Mouse (Mus musculus): ENCODE measurements around the gene Ptprcap.
"Not testable (repeated sequence)": the region's sequence is repeated elsewhere in the genome, so short reads cannot be mapped to it uniquely, and the experiment has no call there.

Ptprcap gene

DNA sequence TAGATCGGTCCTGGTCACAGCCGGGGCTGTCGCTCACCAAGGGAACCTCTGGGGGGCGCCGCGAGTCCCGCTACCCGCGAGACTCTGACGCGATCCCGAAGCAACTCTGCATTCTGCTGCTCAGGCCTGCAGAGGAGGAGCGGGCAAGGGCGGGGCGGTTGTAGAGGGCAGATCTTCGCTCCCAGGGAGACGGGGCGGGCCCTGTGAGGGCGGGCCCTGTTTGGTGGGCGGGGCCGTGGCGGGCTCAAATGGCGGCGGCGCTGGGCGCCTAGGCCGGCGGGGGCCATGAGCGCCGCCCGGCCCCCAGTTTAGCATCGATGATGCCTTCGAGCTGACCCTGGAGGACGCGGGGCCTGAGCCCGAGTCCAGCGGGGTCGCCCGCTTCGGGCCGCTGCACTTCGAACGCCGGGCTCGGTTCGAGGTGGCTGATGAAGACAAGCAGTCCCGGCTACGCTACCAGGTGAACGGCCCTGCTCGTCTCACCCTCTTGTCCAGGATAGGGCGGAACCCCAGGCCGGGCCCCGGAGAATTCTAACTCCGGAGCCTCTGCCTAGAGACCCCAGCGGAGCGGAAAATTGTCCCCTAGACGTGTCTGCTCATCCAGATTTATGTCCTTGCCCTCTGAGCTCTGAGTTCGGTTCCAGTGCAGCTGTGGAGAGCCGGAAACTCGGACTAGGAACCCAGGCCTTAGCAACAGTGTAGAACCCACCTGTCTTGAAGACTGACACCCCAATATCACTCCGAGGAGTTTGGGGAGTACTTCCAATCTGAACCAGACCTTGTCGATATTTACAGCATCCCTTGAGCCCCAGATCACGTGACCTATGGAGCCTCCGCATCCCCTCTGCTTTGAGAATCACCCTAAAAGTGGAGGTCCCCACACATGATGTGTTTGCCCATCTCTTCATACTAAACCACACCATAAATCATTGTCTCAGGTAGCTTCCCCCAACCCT, 27.4 kb upstream of the Ptprcap start, which contains the start of gene Aip:
TSS of gene Aip (minus strand) at position 118 of the 956 bp plus-strand sequence.
- DNase-seq (ENCODE audit: low spot score in 2 of 2), result peak; percentile 97 to 98

GRCm38 (mm10) chr19:4126759-4127495, 26.5 kb upstream of the Ptprcap start:
- DNase-seq (ENCODE audit: low spot score in 2 of 2), result peak; percentile 45 to 67

DNA sequence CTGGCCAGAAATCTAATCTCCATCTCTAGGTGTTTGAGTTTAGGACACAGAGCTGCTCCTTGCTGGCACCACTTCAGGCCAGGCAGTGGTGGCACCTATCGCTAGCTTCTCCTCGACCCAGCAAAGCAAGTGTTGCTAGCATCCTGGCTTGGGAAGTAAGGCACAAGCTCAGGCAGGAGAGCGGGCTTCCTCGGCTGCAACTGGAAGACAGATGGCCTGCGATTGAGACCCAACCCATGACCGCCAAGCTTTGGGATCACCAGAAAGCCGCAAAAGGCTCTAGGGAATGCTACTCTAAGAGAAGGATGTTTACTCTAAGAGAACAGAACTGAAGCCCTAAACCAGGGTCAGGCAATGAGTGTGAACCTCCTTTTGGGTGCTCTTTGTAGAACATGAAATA, 23.9 kb upstream of the Ptprcap start:
- no peak for DNase-seq (ENCODE audit: low spot score in 2 of 2)

DNA sequence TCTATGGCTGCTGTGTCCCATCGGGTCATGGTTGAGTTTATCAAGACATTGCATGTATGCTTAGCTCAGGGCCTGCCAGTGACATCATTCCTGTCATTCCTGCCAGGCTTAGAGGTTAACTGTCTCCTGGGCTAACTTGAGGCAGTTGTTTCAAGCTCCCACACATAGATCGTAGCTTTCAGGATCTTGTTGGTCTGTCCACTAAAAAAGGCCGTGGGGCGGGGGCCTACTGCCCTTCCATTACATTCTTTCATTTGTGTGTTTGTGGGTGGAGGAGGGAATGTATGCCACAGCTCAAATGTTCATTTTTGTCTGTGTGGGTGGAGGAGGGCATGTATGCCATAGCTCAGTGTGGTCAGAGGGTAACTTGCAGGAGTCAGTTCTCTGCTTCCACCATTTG, 23.3 kb upstream of the Ptprcap start:
- DNase-seq (ENCODE audit: low spot score in 2 of 2), result no peak

- DNase-seq (ENCODE audit: low spot score in 2 of 2), result no peak
These were observed 22.3 kb upstream of the Ptprcap start for GRCm38 (mm10) chr19:4131075-4131474.

DNA sequence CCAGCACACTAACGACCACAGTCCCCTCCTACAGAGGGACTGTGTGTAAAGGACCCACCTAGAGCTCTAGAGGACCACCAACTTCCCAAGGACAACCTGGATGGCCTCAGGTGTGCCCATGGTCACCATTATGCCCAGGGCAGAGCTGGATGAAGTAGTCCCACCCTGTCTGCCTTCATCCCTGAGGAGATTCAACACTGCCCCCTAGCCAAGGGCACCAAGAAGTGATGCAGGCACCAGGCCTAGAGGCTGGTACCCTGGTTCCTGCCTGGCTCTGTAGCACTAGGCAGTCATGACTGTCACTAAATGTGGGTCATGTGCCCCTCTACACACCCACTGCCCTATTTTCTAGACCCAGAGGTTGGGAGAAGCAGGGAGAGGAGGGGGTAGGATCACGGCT, 21.6 kb upstream of the Ptprcap start:
- no peak for DNase-seq (ENCODE audit: low spot score in 2 of 2)

DNA sequence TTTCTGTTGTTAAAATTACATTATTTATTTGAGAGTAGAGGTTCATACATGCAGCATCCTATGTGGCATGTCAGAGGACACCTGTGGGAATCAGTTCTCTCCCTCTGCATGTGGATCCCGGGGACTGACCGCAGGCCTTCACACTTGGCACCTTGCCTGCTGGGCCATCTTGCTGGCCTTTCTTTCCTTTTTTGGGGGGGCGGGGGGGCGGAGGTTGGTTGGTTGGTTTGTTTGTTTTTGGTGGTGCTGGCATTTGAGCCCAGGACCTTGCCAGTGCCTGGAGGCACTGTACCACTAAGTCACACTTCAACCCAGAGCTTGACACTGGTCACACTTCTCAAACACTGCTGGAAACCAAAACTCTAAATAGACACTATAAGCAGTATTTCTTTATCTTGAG, 19.1 kb upstream of the Ptprcap start:
- DNase-seq (ENCODE audit: low spot score in 2 of 2), result no peak

GRCm38 (mm10) chr19:4135229-4135962, 18.0 kb upstream of the Ptprcap start:
- DNase-seq (ENCODE audit: low spot score in 2 of 2), result not testable (repeated sequence)

DNA sequence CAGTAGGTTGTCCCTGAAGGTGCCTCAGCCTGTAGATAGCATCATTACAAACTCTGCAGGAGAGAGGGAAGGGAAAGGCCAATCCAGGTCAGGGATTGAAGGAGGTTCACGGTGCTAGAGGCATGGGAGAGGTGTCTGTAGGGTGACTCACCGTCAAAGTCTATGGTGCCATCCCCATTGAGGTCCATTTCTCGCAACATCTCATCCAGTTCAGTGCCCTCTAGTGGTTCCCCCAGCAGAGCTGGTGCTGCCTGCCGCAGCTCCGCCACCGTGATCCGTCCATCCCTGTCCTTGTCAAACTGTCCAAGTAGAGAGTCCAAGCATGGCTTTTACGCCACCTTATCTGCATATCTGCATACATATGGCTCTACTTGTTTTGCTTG, 17.4 kb upstream of the Ptprcap start:
- not testable (repeated sequence) for DNase-seq (ENCODE audit: low spot score in 2 of 2)

DNA sequence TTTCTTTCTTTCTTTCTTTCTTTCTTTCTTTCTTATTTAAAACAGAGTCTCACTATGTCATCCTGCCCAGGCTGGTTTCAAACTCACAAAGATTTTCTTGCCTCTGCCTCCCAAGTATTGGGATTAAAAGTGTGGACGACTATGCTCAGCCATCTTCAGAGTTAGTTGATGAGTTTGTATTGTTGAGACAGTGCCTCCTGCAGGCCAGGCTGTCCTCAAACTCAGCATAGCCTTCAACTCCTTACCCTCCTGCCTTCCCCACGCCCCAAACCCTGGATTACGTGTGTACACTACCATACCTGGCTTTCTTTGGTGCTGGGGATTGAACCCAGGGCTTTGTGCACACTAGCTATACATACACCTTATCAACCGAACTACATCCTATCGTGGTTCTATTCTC, 16.9 kb upstream of the Ptprcap start:
- DNase-seq (ENCODE audit: low spot score in 2 of 2), result no peak

DNA sequence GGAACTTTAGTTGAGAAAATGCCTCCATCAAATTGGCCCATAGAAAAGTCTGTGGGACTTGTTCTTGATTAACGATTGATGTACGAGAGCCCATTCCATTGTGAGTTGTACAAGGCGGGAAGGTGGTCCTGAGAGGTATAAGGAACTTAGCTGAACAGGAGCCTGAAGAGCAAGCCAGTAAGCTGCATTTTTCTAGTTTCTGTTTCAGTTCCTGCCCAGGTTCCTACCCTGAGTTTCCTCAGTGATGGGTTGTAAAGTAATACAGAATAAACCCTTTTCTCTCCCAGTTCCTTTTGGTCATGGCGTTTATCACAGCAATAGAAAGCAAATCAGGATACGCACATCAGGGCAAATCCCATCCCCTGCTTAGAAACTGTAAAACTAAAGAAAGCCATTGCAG, 15.5 kb upstream of the Ptprcap start:
- no peak for DNase-seq (ENCODE audit: low spot score in 2 of 2)

DNA sequence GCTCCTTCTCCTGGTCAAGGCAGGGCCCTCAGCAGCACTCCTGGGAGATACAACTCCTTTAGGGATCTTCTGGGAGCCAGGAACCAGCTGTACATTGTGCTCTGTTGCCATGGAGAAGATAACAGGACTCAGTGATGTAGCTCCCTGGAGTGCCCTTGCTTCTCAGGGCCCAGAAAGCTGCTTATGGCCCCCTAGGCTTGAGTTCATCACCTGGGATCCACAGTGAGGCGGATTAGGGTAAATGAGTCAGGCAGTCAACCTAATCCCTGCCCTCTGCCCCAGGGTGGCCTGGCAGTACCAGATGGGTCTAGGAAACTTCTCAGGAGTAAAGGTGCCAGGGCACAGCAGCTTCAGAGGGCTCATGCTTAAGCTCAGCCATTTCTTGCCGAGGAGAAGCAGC, 14.0 kb upstream of the Ptprcap start, which contains the start of gene Gpr152:
TSS of gene Gpr152 (plus strand) at position 342 of the 400 bp plus-strand sequence.
- no peak for DNase-seq (ENCODE audit: low spot score in 2 of 2)

- no peak for DNase-seq (ENCODE audit: low spot score in 2 of 2)
These were observed 13.3 kb upstream of the Ptprcap start for GRCm38 (mm10) chr19:4140147-4140546.

GRCm38 (mm10) chr19:4142416-4143173, 10.8 kb upstream of the Ptprcap start:
- DNase-seq (ENCODE audit: low spot score in 2 of 2), result no peak

GRCm38 (mm10) chr19:4143759-4144268, 9.6 kb upstream of the Ptprcap start, which contains the start of gene Cabp4:
Gene Cabp4, minus strand, starts transcription at chr19:4144033.
- DNase-seq (ENCODE audit: low spot score in 2 of 2), result no peak

DNA sequence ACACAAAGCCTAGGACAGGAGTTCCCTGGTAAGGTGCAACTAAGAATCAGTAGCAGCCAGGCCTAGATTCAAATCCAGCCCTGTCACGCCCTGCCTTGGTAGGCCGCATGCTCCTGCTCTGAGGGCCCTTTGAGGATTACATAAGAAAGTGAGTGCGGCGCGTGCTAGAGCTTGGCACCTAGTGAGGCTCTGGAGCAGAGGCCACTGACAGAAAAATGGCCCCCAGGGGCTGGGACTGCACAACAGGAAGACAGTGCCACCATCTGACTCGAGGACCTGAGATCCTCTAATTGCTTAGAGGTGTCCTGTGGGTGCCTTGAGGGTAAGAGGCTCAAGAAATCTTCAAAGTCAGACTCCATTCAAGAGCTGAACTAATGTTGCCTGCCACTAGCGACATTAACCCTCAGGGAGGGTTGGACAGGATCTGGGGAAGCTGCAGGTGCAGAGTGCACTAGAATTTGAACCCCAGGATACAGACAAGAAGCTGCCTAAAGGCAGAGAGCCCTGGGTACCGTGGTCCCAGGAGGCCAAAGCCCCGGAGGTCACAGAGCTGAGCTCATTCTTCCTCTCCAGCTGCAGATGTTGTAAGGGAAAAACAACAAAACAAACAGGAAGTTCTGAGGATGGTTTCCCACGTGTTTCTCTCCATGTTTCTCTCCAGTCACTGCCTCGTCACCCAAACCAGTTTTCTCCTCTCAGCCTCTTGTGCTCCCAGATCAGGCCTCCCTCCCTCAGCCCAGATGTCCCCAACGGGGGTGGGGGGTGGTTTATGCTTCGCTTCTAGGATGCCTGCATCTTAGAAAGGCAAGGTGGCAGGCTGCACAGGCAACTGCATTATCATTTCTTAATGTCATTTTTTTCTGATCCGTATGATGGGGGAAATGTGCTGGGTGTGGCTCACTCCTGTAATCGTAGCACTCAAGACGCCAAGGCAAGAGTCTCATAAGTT, 8.6 kb upstream of the Ptprcap start:
- DNase-seq (ENCODE audit: low spot score in 2 of 2), result no peak

- DNase-seq (ENCODE audit: low spot score in 2 of 2), result no peak
These were observed 7.5 kb upstream of the Ptprcap start for GRCm38 (mm10) chr19:4145936-4146335.

DNA sequence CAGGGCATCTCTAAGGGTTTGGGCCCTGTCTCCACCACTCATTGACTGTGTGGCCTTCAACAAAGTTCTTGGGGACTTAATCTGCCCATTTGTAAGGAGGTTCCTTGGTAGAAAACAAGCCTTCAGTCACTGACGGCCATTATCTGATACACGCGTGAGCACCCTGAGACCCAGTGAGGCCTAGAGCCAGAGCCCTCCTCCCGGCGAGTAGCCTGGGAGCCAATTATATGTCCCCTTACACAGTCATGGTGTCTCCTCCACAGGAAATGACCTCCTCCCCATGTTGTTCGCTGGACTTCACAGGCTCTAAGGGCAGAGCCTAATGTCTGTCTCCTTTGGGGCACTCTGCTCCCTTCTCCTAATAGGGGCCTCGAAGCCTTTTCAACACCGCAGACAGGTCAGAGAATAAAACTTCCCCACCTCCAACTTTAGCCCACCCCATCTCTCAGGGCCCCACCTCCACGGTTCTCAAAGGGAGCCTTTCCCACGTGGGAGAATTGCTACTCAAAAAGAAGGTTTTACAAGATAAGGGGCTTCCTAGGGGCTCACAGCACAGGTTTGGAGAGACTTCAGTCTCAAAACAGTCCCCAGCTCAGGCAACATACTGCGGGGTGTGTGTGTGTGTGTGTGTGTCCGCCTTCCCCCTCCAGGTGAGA, 6.9 kb upstream of the Ptprcap start:
- DNase-seq (ENCODE audit: low spot score in 2 of 2), result no peak

GRCm38 (mm10) chr19:4147022-4147405, 6.4 kb upstream of the Ptprcap start:
- no peak for DNase-seq (ENCODE audit: low spot score in 2 of 2)

All from urinary bladder, adult 18-20 months (tissue).